8 mouse cellular contexts compared by ENCODE assay signal in the genomic region with DNA sequence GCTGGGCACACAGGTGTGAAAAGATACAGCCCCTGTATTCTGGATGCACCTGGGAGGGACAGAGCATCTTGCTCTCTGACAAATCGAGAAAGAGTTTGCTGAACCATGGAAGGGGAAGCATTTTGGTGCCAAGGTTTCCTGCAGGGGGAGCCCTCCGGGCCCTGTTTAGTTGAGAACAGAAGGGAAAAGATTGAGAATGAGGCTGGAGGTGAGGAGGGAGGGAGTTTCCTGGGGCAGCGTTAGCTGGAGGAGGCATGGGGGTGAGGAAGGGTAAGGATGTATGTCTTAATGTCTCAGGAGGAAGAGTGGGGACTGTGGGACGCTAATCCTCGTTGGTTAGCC. TPM values are rescaled to one million over a fixed set of nuclear protein-coding genes. Genes with fewer than 3 reads are reported as not detected.
DNase-seq lines count a peak whose midpoint lies in the region; ATAC-seq and TF ChIP-seq lines count a peak whose summit lies in the region.
"Had no signal": no experiment of that assay in that cellular context is flagged by ENCODE, and none has a peak within 500 bp of the region (broad histone marks: within the 10 kb centered on the region; RNA-seq: fewer than 3 reads in every experiment).

No protein-coding gene starts in this region.

- no peak for TF ChIP-seq EP300 in lung, postnatal 0 days (IDR thresholded peaks at IDR 0.05)

- peak overlapping the region; percentile 23 for H3K4me2 ChIP-seq in hindbrain, embryonic 13.5 days
- no peak overlapping the region for H3K4me2 ChIP-seq in lung, postnatal 0 days (replicated peaks; ENCODE audit: low read depth, low read length)
- H3K4me2 ChIP-seq: liver, embryonic 13.5 days had no signal

- 3% methylated on average over 5 of the region's 5 CpGs for WGBS in hindbrain, embryonic 13.5 days
- 7% methylated on average over 5 of the region's 5 CpGs for WGBS in lung, postnatal 0 days

- peak; percentile 6 for DNase-seq in ovary, postnatal 36 days (ENCODE audit: low spot score)
- no peak for DNase-seq in ovary, postnatal 10 days (ENCODE audit: low spot score)
- DNase-seq in cerebellum, postnatal 25 days = peak; percentile 21 to 44
- DNase-seq in lung, postnatal 0 days (ENCODE audit: low spot score) = peak; percentile 11
- DNase-seq in right cerebral cortex, postnatal 25 days = peak; percentile 19
- DNase-seq in thymus, postnatal 25 days = no peak
- DNase-seq: liver, embryonic 13.5 days had no signal

- ATAC-seq in hindbrain, embryonic 13.5 days (ENCODE audit: low FRiP score) = no peak
- ATAC-seq in lung, postnatal 0 days = no peak

- H3K9ac ChIP-seq in hindbrain, embryonic 13.5 days = peak overlapping the region; percentile 46; the same call in 1 of the 2 replicates
- H3K9ac ChIP-seq in lung, postnatal 0 days (replicated peaks; ENCODE audit: low read depth) = no peak overlapping the region
- H3K9ac ChIP-seq: liver, embryonic 13.5 days had no signal

- H3K27me3 ChIP-seq in hindbrain, embryonic 13.5 days = peaks cover 65% of the 10 kb centered on the region
- no peaks in the 10 kb centered on the region for H3K27me3 ChIP-seq in lung, postnatal 0 days (replicated peaks; ENCODE audit: insufficient read depth, low read length)

- H3K4me3 ChIP-seq in hindbrain, embryonic 13.5 days = no peak overlapping the region
- H3K4me3 ChIP-seq in lung, postnatal 0 days (ENCODE audit: low read depth, low read length) = no peak overlapping the region
- H3K4me3 ChIP-seq: liver, embryonic 13.5 days had no signal

- no peaks in the 10 kb centered on the region for H3K36me3 ChIP-seq in hindbrain, embryonic 13.5 days
- H3K36me3 ChIP-seq in lung, postnatal 0 days (ENCODE audit: insufficient read depth, low read length) = no peaks in the 10 kb centered on the region
- H3K36me3 ChIP-seq: liver, embryonic 13.5 days had no signal

- peak overlapping the region; percentile 31; the same call in 1 of the 2 replicates for H3K27ac ChIP-seq in hindbrain, embryonic 13.5 days
- no peak overlapping the region for H3K27ac ChIP-seq in lung, postnatal 0 days (ENCODE audit: low read length)
- H3K27ac ChIP-seq: liver, embryonic 13.5 days had no signal

- no peaks in the 10 kb centered on the region; the same call in 1 of the 2 replicates for H3K9me3 ChIP-seq in hindbrain, embryonic 13.5 days
- H3K9me3 ChIP-seq in lung, postnatal 0 days (ENCODE audit: low read length) = no peaks in the 10 kb centered on the region
- H3K9me3 ChIP-seq: liver, embryonic 13.5 days had no signal

- TF ChIP-seq CTCF in lung, postnatal 0 days (IDR thresholded peaks at IDR 0.05) = peak; percentile 54

- H3K4me1 ChIP-seq in hindbrain, embryonic 13.5 days (replicated peaks) = peaks cover 26% of the 10 kb centered on the region
- H3K4me1 ChIP-seq in lung, postnatal 0 days (ENCODE audit: insufficient read depth, low read depth, low read length) = no peaks in the 10 kb centered on the region
- H3K4me1 ChIP-seq: liver, embryonic 13.5 days had no signal

RNA-seq across cellular contexts. Expression of a gene that starts 38.4 kb away (rescaled TPM):
- polyA plus RNA-seq in hindbrain, embryonic 13.5 days (2015; fragmentation: Nextera tagmentation; extraction: Ambion mirVana) = 178 and 200 TPM in 2 replicates
- polyA plus RNA-seq in lung, postnatal 0 days (2015; fragmentation: Nextera tagmentation; extraction: Ambion mirVana) = 92.6 and 101 TPM in 2 replicates

RNA-seq across cellular contexts. Expression of a gene that starts 49.9 kb away (rescaled TPM):
- polyA plus RNA-seq in hindbrain, embryonic 13.5 days (2015; fragmentation: Nextera tagmentation; extraction: Ambion mirVana) = 2.4 and 3.3 TPM in 2 replicates
- not detected in 2 replicates for polyA plus RNA-seq in lung, postnatal 0 days (2015; fragmentation: Nextera tagmentation; extraction: Ambion mirVana)
- polyA plus RNA-seq: liver, embryonic 13.5 days had no signal

RNA-seq across cellular contexts. Expression of a gene that starts 55.8 kb away (rescaled TPM):
- polyA plus RNA-seq in hindbrain, embryonic 13.5 days (2015; fragmentation: Nextera tagmentation; extraction: Ambion mirVana) = 1.3 and 1.6 TPM in 2 replicates
- polyA plus RNA-seq in lung, postnatal 0 days (2015; fragmentation: Nextera tagmentation; extraction: Ambion mirVana) = not detected in 2 replicates
- polyA plus RNA-seq: liver, embryonic 13.5 days had no signal

Comparison
In these comparisons a context has a peak if more than half of its experiments do, and no peak if none do; other contexts are left out.
1. DNase-seq: peak in ovary, postnatal 36 days (single experiment), cerebellum, postnatal 25 days (2 of 2), lung, postnatal 0 days (single experiment) and right cerebral cortex, postnatal 25 days (single experiment); none in ovary, postnatal 10 days (single experiment) and thymus, postnatal 25 days (single experiment).